Mouse (Mus musculus) CH12F3 (cell line): ENCODE data around the gene Hoxb8.

ENCODE experiments used
- in situ Hi-C: fragments of 300-500 bp; cut with MboI; formaldehyde crosslinking; loops from 2 replicates; pipeline ENCODE4 v1.14.3; 2020; ENCODE audit warnings: low sequenced_read_pairs

Gene Hoxb8

GRCm38 (mm10) chr11:96267021-96267920 lies 14.4 kb upstream of the Hoxb8 start:
- in situ Hi-C loops = no loop called here

- in situ Hi-C loops = no loop called here
Measured at GRCm38 (mm10) chr11:96268031-96268745, 13.5 kb upstream of the Hoxb8 start.

GRCm38 (mm10) chr11:96269869-96270268 lies 11.8 kb upstream of the Hoxb8 start:
- in situ Hi-C loops = loop anchor here (10.0 kb wide), 1 partner anchor 285 kb away; no protein-coding TSS in a partner anchor

- in situ Hi-C loops = loop anchor here (10.0 kb wide), 1 partner anchor 284 kb away; no protein-coding TSS in a partner anchor
Measured at GRCm38 (mm10) chr11:96270996-96271540, 10.6 kb upstream of the Hoxb8 start, which contains the start of gene Hoxb9. Gene Hoxb9 (plus strand): TSS chr11:96271457.

GRCm38 (mm10) chr11:96271541-96272011 lies 10.1 kb upstream of the Hoxb8 start:
- in situ Hi-C loops = loop anchor here (10.0 kb wide), 1 partner anchor 283 kb away; no protein-coding TSS in a partner anchor

GRCm38 (mm10) chr11:96272024-96272921 lies 9.4 kb upstream of the Hoxb8 start:
- in situ Hi-C loops = loop anchor here (10.0 kb wide), 1 partner anchor 283 kb away; no protein-coding TSS in a partner anchor

GRCm38 (mm10) chr11:96274428-96274827 lies 7.3 kb upstream of the Hoxb8 start:
- in situ Hi-C loops = loop anchor here (10.0 kb wide), 1 partner anchor 280 kb away; no protein-coding TSS in a partner anchor

GRCm38 (mm10) chr11:96275896-96276295 lies 5.8 kb upstream of the Hoxb8 start:
- in situ Hi-C loops = loop anchor here (10.0 to 25.0 kb wide), 2 partner anchors 279 to 586 kb away; no protein-coding TSS in a partner anchor

GRCm38 (mm10) chr11:96277151-96278044 lies 4.3 kb upstream of the Hoxb8 start:
- in situ Hi-C loops = loop anchor here (10.0 to 25.0 kb wide), 2 partner anchors 277 to 585 kb away; no protein-coding TSS in a partner anchor

- in situ Hi-C loops = loop anchor here (10.0 to 25.0 kb wide), 2 partner anchors 276 to 584 kb away; no protein-coding TSS in a partner anchor
Measured at GRCm38 (mm10) chr11:96278324-96278723, 3.4 kb upstream of the Hoxb8 start.

GRCm38 (mm10) chr11:96278773-96279172 lies 2.9 kb upstream of the Hoxb8 start:
- in situ Hi-C loops = loop anchor here (10.0 to 25.0 kb wide), 2 partner anchors 276 to 584 kb away; no protein-coding TSS in a partner anchor

- in situ Hi-C loops = loop anchor here (10.0 to 25.0 kb wide), 2 partner anchors 275 to 583 kb away; no protein-coding TSS in a partner anchor
Measured at GRCm38 (mm10) chr11:96279421-96280233, 2.1 kb upstream of the Hoxb8 start.

- in situ Hi-C loops = loop anchor here (25.0 kb wide), 1 partner anchor 582 kb away; no protein-coding TSS in a partner anchor
Measured at GRCm38 (mm10) chr11:96280399-96281378, 1.0 kb upstream of the Hoxb8 start.

GRCm38 (mm10) chr11:96281396-96281795 lies 309 bp upstream of the Hoxb8 start:
- in situ Hi-C loops = loop anchor here (25.0 kb wide), 1 partner anchor 581 kb away; no protein-coding TSS in a partner anchor

- in situ Hi-C loops = loop anchor here (25.0 kb wide), 1 partner anchor 579 kb away; no protein-coding TSS in a partner anchor
Measured at GRCm38 (mm10) chr11:96282795-96283430, 1.2 kb downstream of the Hoxb8 start.
